Mouse (Mus musculus) brain, embryonic 14.5 days (tissue): ENCODE data around the gene Ppara. TPM values are rescaled to one million over a fixed set of nuclear protein-coding genes. Genes with fewer than 3 reads are reported as not detected.

Experiments
- DNase-seq: peaks from one replicate; pipeline ENCODE4 v3.0.0-alpha.2; 2011; ENCODE audit warnings: low read depth
- CTCF ChIP-seq: fragments of 200-500 bp; IDR thresholded peaks from 2 replicates; pipeline ENCODE4 v1.5.1; 2012; ENCODE audit warnings: inconsistent platforms, mild to moderate bottlenecking, moderate library complexity, borderline replicate concordance; ENCODE audit not compliant: insufficient read depth, insufficient read length; ENCODE audit errors: extremely low read depth
- POLR2A ChIP-seq: fragments of 200-500 bp; IDR thresholded peaks from 2 replicates; pipeline ENCODE4 v1.6.1; 2012; ENCODE audit warnings: mild to moderate bottlenecking, inconsistent platforms, borderline replicate concordance; ENCODE audit not compliant: poor library complexity, insufficient read depth, insufficient read length, severe bottlenecking; ENCODE audit errors: extremely low read depth
- polyA plus RNA-seq: library from polyadenylated mRNA; depleted of rRNA; stranded (reverse); fragments of >200 nt; gene quantifications from 2 replicates; pipeline ENCODE4 v1.2.3, GENCODE M21; 2012

Ppara gene
- polyA plus RNA-seq, 1 experiment, result 0.46 TPM

GRCm38 (mm10) chr15:85716591-85716990, 18.2 kb upstream of the Ppara start:
- TF ChIP-seq POLR2A, result no peak
- TF ChIP-seq CTCF, result no peak
- no peak for DNase-seq

GRCm38 (mm10) chr15:85717008-85717407, 17.8 kb upstream of the Ppara start:
- no peak for DNase-seq
- TF ChIP-seq CTCF, result no peak
- TF ChIP-seq POLR2A, result no peak

GRCm38 (mm10) chr15:85717800-85718199, 17.0 kb upstream of the Ppara start:
- TF ChIP-seq CTCF, result no peak
- TF ChIP-seq POLR2A, result no peak
- DNase-seq, result no peak

GRCm38 (mm10) chr15:85719017-85719416, 15.8 kb upstream of the Ppara start:
- TF ChIP-seq POLR2A (no peak), CTCF (no peak)
- DNase-seq, result no peak

GRCm38 (mm10) chr15:85720366-85720841, 14.4 kb upstream of the Ppara start:
- TF ChIP-seq CTCF (no peak), POLR2A (no peak)
- no peak for DNase-seq

GRCm38 (mm10) chr15:85724271-85725165, 10.3 kb upstream of the Ppara start:
- no peak for DNase-seq
- TF ChIP-seq POLR2A (no peak), CTCF (no peak)

GRCm38 (mm10) chr15:85728224-85728623, 6.6 kb upstream of the Ppara start:
- no peak for TF ChIP-seq CTCF
- TF ChIP-seq POLR2A, result no peak
- no peak for DNase-seq

- TF ChIP-seq CTCF (no peak), POLR2A (no peak)
- DNase-seq, result no peak
Measured at GRCm38 (mm10) chr15:85729256-85729655, 5.5 kb upstream of the Ppara start.

- TF ChIP-seq POLR2A (no peak), CTCF (no peak)
- DNase-seq, result no peak
Measured at GRCm38 (mm10) chr15:85730027-85730426, 4.8 kb upstream of the Ppara start.

GRCm38 (mm10) chr15:85731885-85732603, 2.7 kb upstream of the Ppara start:
- DNase-seq, result no peak
- TF ChIP-seq CTCF (no peak), POLR2A (no peak)

- TF ChIP-seq CTCF, result no peak
- TF ChIP-seq POLR2A, result no peak
- no peak for DNase-seq
Measured at GRCm38 (mm10) chr15:85732604-85732968, 2.2 kb upstream of the Ppara start.
